Mouse (Mus musculus): Measurements from ENCODE around the gene Ms4a8a.

- TF ChIP-seq EP300 (IDR thresholded peaks at IDR 0.05) (no peak), CTCF (IDR thresholded peaks at IDR 0.05) (no peak)
Observed at GRCm38 (mm10) chr19:11052877-11053276, 28.0 kb downstream of the Ms4a8a start.

Measured in lung, postnatal 0 days (tissue).